Mouse (Mus musculus): ENCODE measurements at regions not wholly inside any gene's neighbourhood (a gene's known extent, or its start where the extent isn't known, plus 50 kb on each side); places are given as distances from the start of the nearest gene placed in this dataset.

GRCm38 (mm10) chr10:37457384-37457783, 318.7 kb upstream of the Marcks start:
- Histone ChIP-seq H3K36me3 (replicated peaks in 1 of 2; ENCODE audit: control insufficient read depth in 1 of 2, insufficient read depth in 1 of 2, low read length in 1 of 2) (no peaks in the 10 kb centered on the region), H3K4me3 (replicated peaks in 1 of 3; ENCODE audit: low read depth in 2 of 3, low read length in 2 of 3, poor library complexity in 1 of 3) (no peak overlapping the region), H3K79me2 (replicated peaks; ENCODE audit: control insufficient read depth, extremely low read depth, insufficient read depth, poor library complexity, severe bottlenecking) (no peaks in the 10 kb centered on the region), H3K9ac (ENCODE audit: insufficient read depth, low read depth) (no peak overlapping the region), H3K4me1 (ENCODE audit: control insufficient read depth in 1 of 2, insufficient read depth in 2 of 2) (no peaks in the 10 kb centered on the region), H3K4me2 (ENCODE audit: insufficient read depth, low read depth, poor library complexity, severe bottlenecking) (no peak overlapping the region), H3K27ac (ENCODE audit: insufficient read depth, low read depth) (no peak overlapping the region), H3K27me3 (replicated peaks) (no peaks in the 10 kb centered on the region), H3K9me3 (replicated peaks; ENCODE audit: low read length) (no peaks in the 10 kb centered on the region)
- in situ Hi-C loops (cut with MboI; ENCODE audit: low pct_ligation_motif_present, low pct_unique_long_range_greater_than_20kb, low sequenced_read_pairs), result no loop called here
- dilution Hi-C loops (cut with MboI; ENCODE audit: extremely low pct_ligation_motif_present, extremely low pct_unique_long_range_greater_than_20kb, low sequenced_read_pairs), result no loop called here
- DNase-seq (ENCODE audit: extremely low read depth), result no peak
- no peak for TF ChIP-seq UBTF (IDR thresholded peaks at IDR 0.05; ENCODE audit: low read depth, low read length)
- no peak for TF ChIP-seq MYC (IDR thresholded peaks at IDR 0.05; ENCODE audit: low read depth, low read length)
- no peak for TF ChIP-seq ELF1 (IDR thresholded peaks at IDR 0.05; ENCODE audit: low read depth, low read length)
- no peak for TF ChIP-seq TCF12 (IDR thresholded peaks at IDR 0.05; ENCODE audit: low read depth, low read length)
- no peak for TF ChIP-seq MEF2A (IDR thresholded peaks at IDR 0.05; ENCODE audit: borderline replicate concordance, low read depth, low read length)
- TF ChIP-seq TBP (conservative IDR thresholded peaks at IDR 0.05; ENCODE audit: low read depth, low read length), result no peak
- TF ChIP-seq NELFE (IDR thresholded peaks at IDR 0.05; ENCODE audit: low read depth, low read length), result no peak
- TF ChIP-seq EP300 (IDR thresholded peaks at IDR 0.05; ENCODE audit: low read length), result no peak
- no peak for TF ChIP-seq USF1 (IDR thresholded peaks at IDR 0.05; ENCODE audit: low read depth, low read length)
- TF ChIP-seq BHLHE40 (IDR thresholded peaks at IDR 0.05; ENCODE audit: low read depth, low read length), result no peak
- TF ChIP-seq POLR2A (IDR thresholded peaks at IDR 0.05; ENCODE audit: low read depth, low read length), result no peak
- no peak for TF ChIP-seq POLR2AphosphoS2 (IDR thresholded peaks at IDR 0.05; ENCODE audit: low read depth, low read length)
- no peak for TF ChIP-seq SIN3A (IDR thresholded peaks at IDR 0.05; ENCODE audit: low read length)
- TF ChIP-seq RAD21 (IDR thresholded peaks at IDR 0.05; ENCODE audit: low read depth, low read length), result no peak
- no peak for TF ChIP-seq SMC3 (IDR thresholded peaks at IDR 0.05; ENCODE audit: low read depth, low read length)
- no peak for TF ChIP-seq JUN (IDR thresholded peaks at IDR 0.05; ENCODE audit: insufficient read depth, low read depth, low read length)
- no peak for TF ChIP-seq CTCF (conservative IDR thresholded peaks at IDR 0.05 in 1 of 2, IDR thresholded peaks at IDR 0.05 in 1 of 2; ENCODE audit: low read depth in 2 of 2, low read length in 2 of 2)
- no peak for TF ChIP-seq USF2 (conservative IDR thresholded peaks at IDR 0.05; ENCODE audit: low read depth, low read length)
- no peak for TF ChIP-seq IRF4 (IDR thresholded peaks at IDR 0.05; ENCODE audit: low read depth, low read length)
- TF ChIP-seq KAT2A (IDR thresholded peaks at IDR 0.05; ENCODE audit: insufficient replicate concordance, low read length), result no peak

GRCm38 (mm10) chr10:37449894-37450293, 311.2 kb upstream of the Marcks start:
- no peaks in the 10 kb centered on the region for H3K36me3 ChIP-seq (replicated peaks in 1 of 2; ENCODE audit: control insufficient read depth in 1 of 2, insufficient read depth in 1 of 2, low read length in 1 of 2)
- in situ Hi-C loops (cut with MboI; ENCODE audit: low pct_ligation_motif_present, low pct_unique_long_range_greater_than_20kb, low sequenced_read_pairs) (no loop called here), dilution Hi-C loops (cut with MboI; ENCODE audit: extremely low pct_ligation_motif_present, extremely low pct_unique_long_range_greater_than_20kb, low sequenced_read_pairs) (no loop called here)
- no peaks in the 10 kb centered on the region for H3K27me3 ChIP-seq (replicated peaks)
- no peaks in the 10 kb centered on the region for H3K4me1 ChIP-seq (ENCODE audit: control insufficient read depth in 1 of 2, insufficient read depth in 2 of 2)
- H3K9ac ChIP-seq (ENCODE audit: insufficient read depth, low read depth), result no peak overlapping the region
- no peak overlapping the region for H3K27ac ChIP-seq (ENCODE audit: insufficient read depth, low read depth)
- no peak for DNase-seq (ENCODE audit: extremely low read depth)
- TF ChIP-seq MAFK (IDR thresholded peaks at IDR 0.05; ENCODE audit: insufficient replicate concordance, low read length) (no peak), IRF4 (IDR thresholded peaks at IDR 0.05; ENCODE audit: low read depth, low read length) (no peak), POLR2A (IDR thresholded peaks at IDR 0.05; ENCODE audit: low read depth, low read length) (no peak), JUND (conservative IDR thresholded peaks at IDR 0.05; ENCODE audit: low read depth, low read length) (no peak), ETS1 (conservative IDR thresholded peaks at IDR 0.05; ENCODE audit: low read depth, low read length) (no peak), GABPA (IDR thresholded peaks at IDR 0.05; ENCODE audit: insufficient replicate concordance, low read depth, low read length) (no peak), RAD21 (IDR thresholded peaks at IDR 0.05; ENCODE audit: low read depth, low read length) (no peak), USF2 (conservative IDR thresholded peaks at IDR 0.05; ENCODE audit: low read depth, low read length) (no peak), ZNF384 (IDR thresholded peaks at IDR 0.05; ENCODE audit: low read depth, low read length) (no peak), CHD2 (IDR thresholded peaks at IDR 0.05; ENCODE audit: low read length) (no peak), SIN3A (IDR thresholded peaks at IDR 0.05; ENCODE audit: low read length) (no peak), MAX (IDR thresholded peaks at IDR 0.05; ENCODE audit: low read length) (no peak)
- no peaks in the 10 kb centered on the region for H3K9me3 ChIP-seq (replicated peaks; ENCODE audit: low read length)
- no peak overlapping the region for H3K4me2 ChIP-seq (ENCODE audit: insufficient read depth, low read depth, poor library complexity, severe bottlenecking)
- H3K79me2 ChIP-seq (replicated peaks; ENCODE audit: control insufficient read depth, extremely low read depth, insufficient read depth, poor library complexity, severe bottlenecking), result no peaks in the 10 kb centered on the region
- H3K4me3 ChIP-seq (replicated peaks in 1 of 3; ENCODE audit: low read depth in 2 of 3, low read length in 2 of 3, poor library complexity in 1 of 3), result no peak overlapping the region

Data from CH12.LX (cell line).